In the genomic region with DNA sequence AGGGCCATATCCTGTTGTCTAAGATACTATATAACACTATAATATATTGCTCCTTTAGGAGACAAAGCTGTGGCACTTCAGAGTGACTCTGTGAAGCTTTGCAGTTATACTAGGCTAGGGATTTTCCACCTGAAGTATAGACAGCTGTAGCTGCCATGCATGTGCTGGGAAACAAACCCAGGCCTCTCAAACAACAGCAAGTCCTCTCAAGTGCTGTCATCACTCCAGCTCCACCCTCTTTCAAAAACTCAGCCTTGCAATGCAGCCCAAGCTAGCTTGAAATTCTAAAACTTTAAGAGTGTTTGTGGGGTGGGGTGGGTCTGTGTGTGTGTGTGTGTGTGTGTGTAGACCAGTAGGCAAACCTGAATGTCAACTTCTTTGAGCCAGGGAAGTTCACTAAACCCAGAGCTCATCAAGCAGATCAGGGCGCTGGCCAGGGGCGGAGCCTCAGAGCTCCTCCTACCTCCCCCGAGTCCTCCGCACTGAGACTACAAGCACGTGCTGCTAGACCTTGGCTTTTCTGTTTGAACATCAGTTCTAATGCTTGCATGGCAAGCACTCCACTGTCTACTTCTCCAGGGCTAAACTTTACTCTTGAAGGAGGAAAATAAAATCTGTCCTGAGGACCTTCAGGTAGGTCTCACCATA, we compare ENCODE assay signal across 8 mouse cellular contexts. TPM values are rescaled to one million over a fixed set of nuclear protein-coding genes. Genes with fewer than 3 reads are reported as not detected.
DNase-seq lines count a peak whose midpoint lies in the region; ATAC-seq and TF ChIP-seq lines count a peak whose summit lies in the region.
"Had no signal": no experiment of that assay in that cellular context is flagged by ENCODE, and none has a peak within 500 bp of the region (broad histone marks: within the 10 kb centered on the region; RNA-seq: fewer than 3 reads in every experiment).

No protein-coding gene starts in this region.

- H3K4me1 ChIP-seq in kidney, embryonic 14.5 days (ENCODE audit: control insufficient read depth, insufficient read depth, low read length): no peaks in the 10 kb centered on the region
- H3K4me1 ChIP-seq in lung, embryonic 16.5 days (replicated peaks; ENCODE audit: control insufficient read depth, insufficient read depth, low read length): no peaks in the 10 kb centered on the region

- DNase-seq in embryo, embryonic 11 days: peak; percentile 53
- peak; percentile 41 for DNase-seq in thymus, postnatal 25 days
- no peak for DNase-seq in left cerebral cortex, adult 2 months (ENCODE audit: extremely low spot score in 1 of 2, low spot score in 2 of 2)
- no peak for DNase-seq in MN1 (ENCODE audit: low spot score)

- no peaks in the 10 kb centered on the region for H3K36me3 ChIP-seq in kidney, embryonic 14.5 days (ENCODE audit: control insufficient read depth, insufficient read depth, low read length)
- no peaks in the 10 kb centered on the region for H3K36me3 ChIP-seq in lung, embryonic 16.5 days (ENCODE audit: control insufficient read depth, insufficient read depth, low read length)

- TF ChIP-seq CTCF in left cerebral cortex, adult 2 months (IDR thresholded peaks at IDR 0.05): no peak

- H3K9me3 ChIP-seq in kidney, embryonic 14.5 days (ENCODE audit: control insufficient read depth, low read length): no peaks in the 10 kb centered on the region
- no peaks in the 10 kb centered on the region for H3K9me3 ChIP-seq in lung, embryonic 16.5 days (ENCODE audit: control insufficient read depth, low read length)

- H3K27ac ChIP-seq in kidney, embryonic 14.5 days (ENCODE audit: low read depth, low read length): no peak overlapping the region
- H3K27ac ChIP-seq in lung, embryonic 16.5 days (ENCODE audit: low read length): no peak overlapping the region
- no peak overlapping the region for H3K27ac ChIP-seq in left cerebral cortex, adult 2 months

- 10% methylated on average over 5 of the region's 5 CpGs for WGBS in kidney, embryonic 14.5 days
- WGBS in lung, embryonic 16.5 days: 7% methylated on average over 5 of the region's 5 CpGs

- ATAC-seq in activated CD4-positive, CD25-positive, alpha-beta regulatory T cell, adult 4 months: peak; percentile 52
- peak; percentile 86; the same call in 1 of the 2 replicates for ATAC-seq in kidney, embryonic 14.5 days (ENCODE audit: low FRiP score, low TSS enrichment)
- peak; percentile 91 for ATAC-seq in lung, embryonic 16.5 days (ENCODE audit: low read depth)

- H3K9ac ChIP-seq in kidney, embryonic 14.5 days (ENCODE audit: low read depth, low read length): no peak overlapping the region
- no peak overlapping the region for H3K9ac ChIP-seq in lung, embryonic 16.5 days (ENCODE audit: low read length)

- no peak overlapping the region for H3K4me2 ChIP-seq in kidney, embryonic 14.5 days (replicated peaks; ENCODE audit: low read depth, low read length)
- H3K4me2 ChIP-seq in lung, embryonic 16.5 days (ENCODE audit: low read depth, low read length): no peak overlapping the region

- no peaks in the 10 kb centered on the region for H3K27me3 ChIP-seq in kidney, embryonic 14.5 days (ENCODE audit: control insufficient read depth, insufficient read depth, low read length)
- no peaks in the 10 kb centered on the region for H3K27me3 ChIP-seq in lung, embryonic 16.5 days (ENCODE audit: control insufficient read depth, insufficient read depth, low read depth, low read length)

- H3K4me3 ChIP-seq in kidney, embryonic 14.5 days (ENCODE audit: low read length): no peak overlapping the region
- H3K4me3 ChIP-seq in lung, embryonic 16.5 days (ENCODE audit: low read length): no peak overlapping the region
- no peak overlapping the region for H3K4me3 ChIP-seq in left cerebral cortex, adult 2 months

- intact Hi-C loops in left cerebral cortex, adult 2 months (cut with DNase I): no loop called here

RNA-seq across cellular contexts. Expression of gene Asb17, which starts 5.5 kb away (rescaled TPM):
- polyA plus RNA-seq in activated CD4-positive, CD25-positive, alpha-beta regulatory T cell, adult 4 months (2017; shearing (Covaris generic)): under 1 TPM in 1 of 2 experiments, not detected in 1; 0.24 TPM
- polyA plus RNA-seq in kidney, embryonic 14.5 days (2014; fragmentation: Nextera tagmentation; extraction: Ambion mirVana): not detected in 2 replicates
- polyA plus RNA-seq in lung, embryonic 16.5 days (2015; fragmentation: Nextera tagmentation; extraction: Ambion mirVana): 0.09 TPM in 1 of 2 replicates, not detected in the other
- not detected for total RNA-seq in left cerebral cortex, adult 2 months (2021)
- polyA plus RNA-seq: cortical plate, adult 2 months had no signal

RNA-seq across cellular contexts. Expression of gene Msh4, which starts 56.4 kb away (rescaled TPM):
- under 1 TPM in 1 of 2 experiments, not detected in 1; 0.16 TPM for polyA plus RNA-seq in activated CD4-positive, CD25-positive, alpha-beta regulatory T cell, adult 4 months (2017; shearing (Covaris generic))
- 0.17 and 0.35 TPM in 2 replicates for polyA plus RNA-seq in kidney, embryonic 14.5 days (2014; fragmentation: Nextera tagmentation; extraction: Ambion mirVana)
- polyA plus RNA-seq in lung, embryonic 16.5 days (2015; fragmentation: Nextera tagmentation; extraction: Ambion mirVana): 0.06 and 0.08 TPM in 2 replicates
- under 1 TPM; 0.30 to 0.36 TPM for total RNA-seq in left cerebral cortex, adult 2 months (2021)

Comparison
In these comparisons a context has a peak if more than half of its experiments do, and no peak if none do; other contexts are left out.
1. DNase-seq: peak in embryo, embryonic 11 days (single experiment) and thymus, postnatal 25 days (single experiment); none in left cerebral cortex, adult 2 months (0 of 2) and MN1 (single experiment).
2. Peak in every context shown above with its lines, with median percentiles within 50 percentile points of each other: ATAC-seq.